Mouse (Mus musculus): Measurements from ENCODE around the gene Arhgap32. TPM values are rescaled to one million over a fixed set of nuclear protein-coding genes. Genes with fewer than 3 reads are reported as not detected.

Gene Arhgap32
- polyA plus RNA-seq, 1 experiment, result 1.5 TPM

DNA sequence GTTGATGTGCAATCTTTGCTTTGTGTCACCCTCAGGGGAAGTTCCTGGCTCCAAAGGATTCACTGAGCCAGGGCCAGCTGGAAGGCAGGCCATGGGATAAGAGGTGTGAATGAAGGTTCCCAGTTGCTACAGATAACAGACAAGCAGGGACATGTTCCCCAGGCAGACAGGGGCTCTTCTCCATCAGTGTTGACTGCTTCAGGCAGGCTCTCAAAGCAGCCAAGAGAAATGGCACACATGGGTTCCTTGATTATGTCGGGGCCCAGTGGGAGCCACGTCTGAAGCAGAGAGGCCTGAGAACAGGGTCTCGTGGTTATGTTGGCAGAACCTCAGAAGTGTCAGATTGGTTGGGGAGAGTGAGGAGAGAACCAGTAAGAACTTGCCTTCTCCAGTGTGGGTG lies 198.1 kb downstream of the Arhgap32 start:
- 40% methylated on average over 3 of the region's 3 CpGs for WGBS
- Histone ChIP-seq H3K27ac (ENCODE audit: control insufficient read depth, insufficient read depth, low read length) (no peak overlapping the region), H3K4me3 (ENCODE audit: control insufficient read depth, insufficient read depth, low read length) (no peak overlapping the region), H3K27me3 (ENCODE audit: control insufficient read depth, insufficient read depth, low read length) (no peaks in the 10 kb centered on the region), H3K4me1 (replicated peaks; ENCODE audit: control insufficient read depth, insufficient read depth, low read length) (no peaks in the 10 kb centered on the region), H3K36me3 (ENCODE audit: control insufficient read depth, insufficient read depth, low read length) (no peaks in the 10 kb centered on the region)
- TF ChIP-seq POLR2A (IDR thresholded peaks at IDR 0.05; ENCODE audit: control insufficient read depth, extremely low read depth, insufficient read depth, low read length, poor library complexity) (no peak), CTCF (IDR thresholded peaks at IDR 0.05; ENCODE audit: borderline replicate concordance, control insufficient read depth, extremely low read depth, insufficient read depth, low read length, poor library complexity) (no peak)
- DNase-seq, result no peak

DNA sequence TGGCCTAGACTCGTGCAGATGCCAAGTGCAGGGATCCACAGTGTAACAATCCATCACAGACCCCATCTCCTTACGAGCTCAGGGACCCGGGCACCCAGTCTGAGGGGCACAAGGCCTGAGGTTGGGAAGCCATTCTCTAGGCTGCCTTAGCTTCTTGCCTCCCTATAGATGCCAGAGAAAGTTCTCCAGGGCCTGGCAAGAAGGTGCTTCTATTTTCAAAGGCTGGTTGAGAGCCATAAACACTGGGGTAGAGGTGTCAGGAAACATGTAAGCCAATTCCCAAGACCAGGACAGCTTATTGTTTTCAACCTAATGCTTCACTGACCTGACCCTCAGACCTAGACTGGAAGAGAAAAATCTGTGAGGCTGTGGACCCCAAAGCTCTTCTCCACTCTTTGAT lies 200.1 kb downstream of the Arhgap32 start:
- no peak for TF ChIP-seq CTCF (IDR thresholded peaks at IDR 0.05; ENCODE audit: borderline replicate concordance, control insufficient read depth, extremely low read depth, insufficient read depth, low read length, poor library complexity)
- no peak for TF ChIP-seq POLR2A (IDR thresholded peaks at IDR 0.05; ENCODE audit: control insufficient read depth, extremely low read depth, insufficient read depth, low read length, poor library complexity)
- Histone ChIP-seq H3K4me3 (ENCODE audit: control insufficient read depth, insufficient read depth, low read length) (no peak overlapping the region), H3K4me1 (replicated peaks; ENCODE audit: control insufficient read depth, insufficient read depth, low read length) (no peaks in the 10 kb centered on the region), H3K36me3 (ENCODE audit: control insufficient read depth, insufficient read depth, low read length) (no peaks in the 10 kb centered on the region), H3K27me3 (ENCODE audit: control insufficient read depth, insufficient read depth, low read length) (no peaks in the 10 kb centered on the region), H3K27ac (ENCODE audit: control insufficient read depth, insufficient read depth, low read length) (no peak overlapping the region)
- DNase-seq, result no peak
- WGBS, result 92% methylated on average over 3 of the region's 3 CpGs

Other genes starting within 250 kb of the Arhgap32 start
- 0.66 and 0.85 TPM in 2 replicates for gene Barx2, start 202.7 kb upstream of the Arhgap32 start, polyA plus RNA-seq (2012; rRNA removed)
- gene Kcnj5, start 228.2 kb downstream of the Arhgap32 start, polyA plus RNA-seq (2012; rRNA removed), result 0.45 and 1.4 TPM in 2 replicates